Mouse (Mus musculus) thymus, postnatal 36 days (tissue): ENCODE data around the gene Dok4.
A peak's percentile ranks its signal among the peaks of the same experiment; 100 is the strongest.
"Not testable (repeated sequence)": the region's sequence is repeated elsewhere in the genome, so short reads cannot be mapped to it uniquely, and the experiment has no call there.

Experiments used
- DNase-seq, 2 experiments: peaks; one replicate each; pipeline ENCODE4 v3.0.0; 2022; ENCODE audit warnings: mixed read lengths in 2 of 2

Gene Dok4

GRCm38 (mm10) chr8:94876820-94877219, 690 bp upstream of the Dok4 start:
- DNase-seq, result no peak

GRCm38 (mm10) chr8:94875871-94876150, 319 bp downstream of the Dok4 start:
- no peak for DNase-seq

GRCm38 (mm10) chr8:94875096-94875870, 847 bp downstream of the Dok4 start:
- DNase-seq, result no peak

- peak; percentile 56 to 65 for DNase-seq
Observed at GRCm38 (mm10) chr8:94874358-94874757, 1.8 kb downstream of the Dok4 start.

GRCm38 (mm10) chr8:94872576-94872975, 3.6 kb downstream of the Dok4 start:
- no peak for DNase-seq

- DNase-seq, result no peak
Observed at GRCm38 (mm10) chr8:94872156-94872555, 4.0 kb downstream of the Dok4 start.

GRCm38 (mm10) chr8:94871108-94871894, 4.8 kb downstream of the Dok4 start:
- DNase-seq, result no peak

- no peak for DNase-seq
Observed at GRCm38 (mm10) chr8:94870474-94871107, 5.5 kb downstream of the Dok4 start.

- no peak for DNase-seq
Observed at GRCm38 (mm10) chr8:94870003-94870402, 6.1 kb downstream of the Dok4 start.

GRCm38 (mm10) chr8:94869146-94869545, 7.0 kb downstream of the Dok4 start:
- no peak for DNase-seq

GRCm38 (mm10) chr8:94866921-94867320, 9.2 kb downstream of the Dok4 start:
- DNase-seq, result no peak

- DNase-seq, result no peak
Observed at GRCm38 (mm10) chr8:94865292-94865691, 10.8 kb downstream of the Dok4 start.

- no peak for DNase-seq
Observed at GRCm38 (mm10) chr8:94863897-94864673, 12.0 kb downstream of the Dok4 start.

- no peak for DNase-seq
Observed at GRCm38 (mm10) chr8:94862487-94863220, 13.5 kb downstream of the Dok4 start.

GRCm38 (mm10) chr8:94861352-94861910, 14.7 kb downstream of the Dok4 start:
- peak; percentile 43 to 60 for DNase-seq

- peak; percentile 88 to 91 for DNase-seq
Observed at GRCm38 (mm10) chr8:94857346-94858173, 18.6 kb downstream of the Dok4 start, which contains the start of gene Polr2c. TSS of gene Polr2c (plus strand) at chr8:94857450.

- DNase-seq, result no peak
Observed at GRCm38 (mm10) chr8:94857011-94857345, 19.2 kb downstream of the Dok4 start.

- not testable (repeated sequence) for DNase-seq
Observed at GRCm38 (mm10) chr8:94854761-94855160, 21.4 kb downstream of the Dok4 start.

- no peak for DNase-seq
Observed at GRCm38 (mm10) chr8:94850049-94850448, 26.1 kb downstream of the Dok4 start.

- DNase-seq, result no peak
Observed at GRCm38 (mm10) chr8:94841183-94841582, 34.9 kb downstream of the Dok4 start.

- DNase-seq, result no peak
Observed at GRCm38 (mm10) chr8:94838600-94838999, 37.5 kb downstream of the Dok4 start.
